Mouse (Mus musculus): ENCODE measurements around the gene Ccdc167. TPM values are rescaled to one million over a fixed set of nuclear protein-coding genes. Genes with fewer than 3 reads are reported as not detected.

Ccdc167 gene
- polyA plus RNA-seq, 1 experiment from 2014 or later: 16.4 TPM

GRCm38 (mm10) chr17:29747466-29747865, 30.6 kb upstream of the Ccdc167 start:
- peaks cover 9% of the 10 kb centered on the region for H3K4me1 ChIP-seq (replicated peaks; ENCODE audit: control insufficient read depth, insufficient read depth, low read length)
- ATAC-seq (replicated peaks; ENCODE audit: low FRiP score, low TSS enrichment, low read depth) (no peak), DNase-seq (ENCODE audit: low spot score) (no peak)
- H3K9ac ChIP-seq (ENCODE audit: low read length): no peak overlapping the region
- no peak overlapping the region for H3K4me2 ChIP-seq (ENCODE audit: low read length)
- H3K9me3 ChIP-seq (ENCODE audit: control insufficient read depth, low read length): no peaks in the 10 kb centered on the region
- no peak overlapping the region for H3K4me3 ChIP-seq (ENCODE audit: low read depth, low read length)
- 64% methylated on average over 6 of the region's 6 CpGs for WGBS
- H3K36me3 ChIP-seq (ENCODE audit: control insufficient read depth, insufficient read depth, low read length): no peaks in the 10 kb centered on the region
- no peak overlapping the region for H3K27ac ChIP-seq (ENCODE audit: low read depth)
- no peaks in the 10 kb centered on the region for H3K27me3 ChIP-seq (replicated peaks; ENCODE audit: control insufficient read depth, insufficient read depth, low read length)

- 36% methylated on average over 22 of the region's 22 CpGs for WGBS
- peak; percentile 77 for DNase-seq (ENCODE audit: low spot score)
Observed at GRCm38 (mm10) chr17:29737849-29738804, 21.3 kb upstream of the Ccdc167 start.

GRCm38 (mm10) chr17:29736448-29737014, 19.7 kb upstream of the Ccdc167 start:
- no peak overlapping the region for H3K4me3 ChIP-seq (ENCODE audit: low read depth, low read length)
- no peaks in the 10 kb centered on the region for H3K9me3 ChIP-seq (ENCODE audit: control insufficient read depth, low read length)
- H3K9ac ChIP-seq (ENCODE audit: low read length): no peak overlapping the region
- H3K27me3 ChIP-seq (replicated peaks; ENCODE audit: control insufficient read depth, insufficient read depth, low read length): no peaks in the 10 kb centered on the region
- H3K36me3 ChIP-seq (ENCODE audit: control insufficient read depth, insufficient read depth, low read length): no peaks in the 10 kb centered on the region
- H3K4me1 ChIP-seq (replicated peaks; ENCODE audit: control insufficient read depth, insufficient read depth, low read length): peaks cover 9% of the 10 kb centered on the region; the same call in 1 of the 2 replicates
- no peak overlapping the region for H3K4me2 ChIP-seq (ENCODE audit: low read length)
- DNase-seq (ENCODE audit: low spot score) (no peak), ATAC-seq (replicated peaks; ENCODE audit: low FRiP score, low TSS enrichment, low read depth) (no peak)
- H3K27ac ChIP-seq (ENCODE audit: low read depth): no peak overlapping the region
- WGBS: 54% methylated on average over 15 of the region's 15 CpGs

More at GRCm38 (mm10) chr17:29737849-29738804, 21.3 kb upstream of the Ccdc167 start:
- Histone ChIP-seq H3K27ac (ENCODE audit: low read depth) (no peak overlapping the region), H3K36me3 (ENCODE audit: control insufficient read depth, insufficient read depth, low read length) (no peaks in the 10 kb centered on the region), H3K9ac (ENCODE audit: low read length) (0 out of 2 replicates have a peak overlapping the region, but pooled peaks have one; percentile 7), H3K4me3 (ENCODE audit: low read depth, low read length) (no peak overlapping the region), H3K9me3 (ENCODE audit: control insufficient read depth, low read length) (no peaks in the 10 kb centered on the region), H3K4me2 (ENCODE audit: low read length) (peak overlapping the region; percentile 36), H3K4me1 (replicated peaks; ENCODE audit: control insufficient read depth, insufficient read depth, low read length) (peaks cover 9% of the 10 kb centered on the region; the same call in 1 of the 2 replicates), H3K27me3 (replicated peaks; ENCODE audit: control insufficient read depth, insufficient read depth, low read length) (no peaks in the 10 kb centered on the region)
- no peak for ATAC-seq (replicated peaks; ENCODE audit: low FRiP score, low TSS enrichment, low read depth)

GRCm38 (mm10) chr17:29732522-29732921, 15.7 kb upstream of the Ccdc167 start:
- H3K36me3 ChIP-seq (ENCODE audit: control insufficient read depth, insufficient read depth, low read length): no peaks in the 10 kb centered on the region
- 68% methylated on average over 2 of the region's 2 CpGs for WGBS
- no peak overlapping the region for H3K4me3 ChIP-seq (ENCODE audit: low read depth, low read length)
- no peak for ATAC-seq (replicated peaks; ENCODE audit: low FRiP score, low TSS enrichment, low read depth)
- no peaks in the 10 kb centered on the region for H3K27me3 ChIP-seq (replicated peaks; ENCODE audit: control insufficient read depth, insufficient read depth, low read length)
- H3K4me1 ChIP-seq (replicated peaks; ENCODE audit: control insufficient read depth, insufficient read depth, low read length): no peaks in the 10 kb centered on the region
- no peak for DNase-seq (ENCODE audit: low spot score)
- H3K9me3 ChIP-seq (ENCODE audit: control insufficient read depth, low read length): no peaks in the 10 kb centered on the region
- no peak overlapping the region for H3K27ac ChIP-seq (ENCODE audit: low read depth)
- H3K9ac ChIP-seq (ENCODE audit: low read length): no peak overlapping the region
- H3K4me2 ChIP-seq (ENCODE audit: low read length): no peak overlapping the region

- no peaks in the 10 kb centered on the region for H3K27me3 ChIP-seq (replicated peaks; ENCODE audit: control insufficient read depth, insufficient read depth, low read length)
- 71% methylated on average over 6 of the region's 6 CpGs for WGBS
Observed at GRCm38 (mm10) chr17:29731953-29732325, 15.1 kb upstream of the Ccdc167 start.

GRCm38 (mm10) chr17:29731266-29731952, 14.6 kb upstream of the Ccdc167 start:
- ATAC-seq (replicated peaks; ENCODE audit: low FRiP score, low TSS enrichment, low read depth) (no peak), DNase-seq (ENCODE audit: low spot score) (no peak)
- Histone ChIP-seq H3K9me3 (ENCODE audit: control insufficient read depth, low read length) (no peaks in the 10 kb centered on the region), H3K27me3 (replicated peaks; ENCODE audit: control insufficient read depth, insufficient read depth, low read length) (no peaks in the 10 kb centered on the region), H3K9ac (ENCODE audit: low read length) (no peak overlapping the region), H3K4me3 (ENCODE audit: low read depth, low read length) (no peak overlapping the region), H3K4me2 (ENCODE audit: low read length) (no peak overlapping the region), H3K36me3 (ENCODE audit: control insufficient read depth, insufficient read depth, low read length) (no peaks in the 10 kb centered on the region), H3K27ac (ENCODE audit: low read depth) (no peak overlapping the region), H3K4me1 (replicated peaks; ENCODE audit: control insufficient read depth, insufficient read depth, low read length) (no peaks in the 10 kb centered on the region)
- 47% methylated on average over 12 of the region's 12 CpGs for WGBS

More at GRCm38 (mm10) chr17:29731953-29732325, 15.1 kb upstream of the Ccdc167 start:
- H3K4me1 ChIP-seq (replicated peaks; ENCODE audit: control insufficient read depth, insufficient read depth, low read length): no peaks in the 10 kb centered on the region
- ATAC-seq (replicated peaks; ENCODE audit: low FRiP score, low TSS enrichment, low read depth) (no peak), DNase-seq (ENCODE audit: low spot score) (no peak)
- H3K27ac ChIP-seq (ENCODE audit: low read depth): no peak overlapping the region
- H3K9ac ChIP-seq (ENCODE audit: low read length): no peak overlapping the region
- no peaks in the 10 kb centered on the region for H3K36me3 ChIP-seq (ENCODE audit: control insufficient read depth, insufficient read depth, low read length)
- H3K4me3 ChIP-seq (ENCODE audit: low read depth, low read length): no peak overlapping the region
- no peak overlapping the region for H3K4me2 ChIP-seq (ENCODE audit: low read length)
- H3K9me3 ChIP-seq (ENCODE audit: control insufficient read depth, low read length): no peaks in the 10 kb centered on the region

GRCm38 (mm10) chr17:29730510-29731265, 13.8 kb upstream of the Ccdc167 start:
- H3K27me3 ChIP-seq (replicated peaks; ENCODE audit: control insufficient read depth, insufficient read depth, low read length): no peaks in the 10 kb centered on the region
- no peak overlapping the region for H3K4me3 ChIP-seq (ENCODE audit: low read depth, low read length)
- WGBS: 66% methylated on average over 13 of the region's 13 CpGs
- H3K27ac ChIP-seq (ENCODE audit: low read depth): no peak overlapping the region
- DNase-seq (ENCODE audit: low spot score) (no peak), ATAC-seq (replicated peaks; ENCODE audit: low FRiP score, low TSS enrichment, low read depth) (no peak)
- H3K4me1 ChIP-seq (replicated peaks; ENCODE audit: control insufficient read depth, insufficient read depth, low read length): no peaks in the 10 kb centered on the region
- H3K9ac ChIP-seq (ENCODE audit: low read length): no peak overlapping the region
- H3K36me3 ChIP-seq (ENCODE audit: control insufficient read depth, insufficient read depth, low read length): no peaks in the 10 kb centered on the region
- no peaks in the 10 kb centered on the region for H3K9me3 ChIP-seq (ENCODE audit: control insufficient read depth, low read length)
- no peak overlapping the region for H3K4me2 ChIP-seq (ENCODE audit: low read length)

- no peak overlapping the region for H3K4me3 ChIP-seq (ENCODE audit: low read depth, low read length)
- no peaks in the 10 kb centered on the region for H3K4me1 ChIP-seq (replicated peaks; ENCODE audit: control insufficient read depth, insufficient read depth, low read length)
- no peak overlapping the region for H3K9ac ChIP-seq (ENCODE audit: low read length)
- no peaks in the 10 kb centered on the region for H3K36me3 ChIP-seq (ENCODE audit: control insufficient read depth, insufficient read depth, low read length)
- DNase-seq (ENCODE audit: low spot score): no peak
- no peak for ATAC-seq (replicated peaks; ENCODE audit: low FRiP score, low TSS enrichment, low read depth)
- no peaks in the 10 kb centered on the region for H3K27me3 ChIP-seq (replicated peaks; ENCODE audit: control insufficient read depth, insufficient read depth, low read length)
- H3K27ac ChIP-seq (ENCODE audit: low read depth): no peak overlapping the region
- H3K4me2 ChIP-seq (ENCODE audit: low read length): no peak overlapping the region
- no peaks in the 10 kb centered on the region for H3K9me3 ChIP-seq (ENCODE audit: control insufficient read depth, low read length)
- 54% methylated on average over 8 of the region's 8 CpGs for WGBS
Observed at GRCm38 (mm10) chr17:29728082-29728481, 11.2 kb upstream of the Ccdc167 start.

Measured in intestine, embryonic 14.5 days (tissue).